Mouse (Mus musculus) kidney, adult 2 months (tissue): Measurements from ENCODE around the gene Ddhd1. TPM values are rescaled to one million over a fixed set of nuclear protein-coding genes. Genes with fewer than 3 reads are reported as not detected.

Experiments used
- DNase-seq: peaks from one replicate; pipeline ENCODE4 v3.0.0; 2021
- H3K27ac ChIP-seq: fragments of 200-500 bp; 2 replicates; pipeline ENCODE4 v1.5.1; 2012; ENCODE audit warnings: low read depth, low read length, control low read depth, inconsistent platforms; ENCODE audit not compliant: insufficient read depth
- H3K27me3 ChIP-seq: fragments of 200-500 bp; replicated peaks from 2 replicates; pipeline ENCODE4 v1.6.1; 2012; ENCODE audit warnings: mild to moderate bottlenecking, moderate library complexity, low read length, inconsistent platforms; ENCODE audit not compliant: control insufficient read depth, insufficient read depth
- H3K36me3 ChIP-seq: fragments of 200-500 bp; 2 replicates; pipeline ENCODE4 v1.6.1; 2012; ENCODE audit warnings: mild to moderate bottlenecking, moderate library complexity, low read length, inconsistent platforms; ENCODE audit not compliant: control insufficient read depth, insufficient read depth
- H3K4me1 ChIP-seq: fragments of 200-500 bp; 2 replicates; pipeline ENCODE4 v1.6.1; 2011; ENCODE audit warnings: low read length; ENCODE audit not compliant: control insufficient read depth, insufficient read depth
- H3K4me3 ChIP-seq: fragments of 200-500 bp; 2 replicates; pipeline ENCODE4 v1.5.1; 2011; ENCODE audit warnings: mild to moderate bottlenecking, low read depth, low read length, control low read depth; ENCODE audit not compliant: insufficient read depth
- CTCF ChIP-seq: fragments of 200-500 bp; conservative IDR thresholded peaks from 2 replicates; pipeline ENCODE4 v1.5.1; 2011; ENCODE audit warnings: low read depth, mild to moderate bottlenecking, control low read depth, low read length, moderate library complexity, mixed read lengths; ENCODE audit not compliant: insufficient read depth, insufficient read length
- POLR2A ChIP-seq: fragments of 200-500 bp; IDR thresholded peaks from one replicate; pipeline ENCODE4 v1.6.1; 2011; ENCODE audit warnings: low read depth, low read length, control low read depth
- WGBS: fragments of 180-500 bp; shearing (Covaris S2); methylation state at CpG from one replicate; pipeline ENCODE4 v1.1.7; 2018; 5-methylcytosine and 5-hydroxymethylcytosine counted together
- polyA plus RNA-seq: library from polyadenylated mRNA; depleted of rRNA; stranded (reverse); fragments of >200 nt; gene quantifications from 2 replicates; pipeline ENCODE4 v1.2.3, GENCODE M21; 2012

Ddhd1 gene
- polyA plus RNA-seq, 1 experiment = 10.7 TPM

GRCm38 (mm10) chr14:45690520-45691246 lies 32.7 kb upstream of the Ddhd1 start:
- Histone ChIP-seq H3K27me3 (no peaks in the 10 kb centered on the region), H3K4me1 (peaks cover 4% of the 10 kb centered on the region; the same call in 1 of the 2 replicates), H3K4me3 (peak overlapping the region; percentile 57), H3K36me3 (no peaks in the 10 kb centered on the region), H3K27ac (peak overlapping the region; percentile 45)
- peak; percentile 73 for DNase-seq
- TF ChIP-seq POLR2A (no peak), CTCF (peak; percentile 49)
- 2% methylated on average over 16 of the region's 16 CpGs for WGBS

GRCm38 (mm10) chr14:45685313-45685712 lies 27.4 kb upstream of the Ddhd1 start:
- Histone ChIP-seq H3K4me1 (no peaks in the 10 kb centered on the region), H3K36me3 (no peaks in the 10 kb centered on the region), H3K27me3 (no peaks in the 10 kb centered on the region), H3K4me3 (no peak overlapping the region), H3K27ac (no peak overlapping the region)
- WGBS = 80% methylated on average over 2 of the region's 2 CpGs
- no peak for DNase-seq
- no peak for TF ChIP-seq CTCF
- no peak for TF ChIP-seq POLR2A

- Histone ChIP-seq H3K4me1 (no peaks in the 10 kb centered on the region), H3K27me3 (no peaks in the 10 kb centered on the region), H3K4me3 (no peak overlapping the region), H3K27ac (no peak overlapping the region), H3K36me3 (no peaks in the 10 kb centered on the region)
- TF ChIP-seq POLR2A (no peak), CTCF (no peak)
- no peak for DNase-seq
- 51% methylated on average over 6 of the region's 6 CpGs for WGBS
These were observed 18.8 kb upstream of the Ddhd1 start for GRCm38 (mm10) chr14:45676722-45677121.

- Histone ChIP-seq H3K4me3 (no peak overlapping the region), H3K36me3 (no peaks in the 10 kb centered on the region), H3K27ac (no peak overlapping the region), H3K4me1 (no peaks in the 10 kb centered on the region), H3K27me3 (no peaks in the 10 kb centered on the region)
- DNase-seq = no peak
- 70% methylated on average over 4 of the region's 4 CpGs for WGBS
- TF ChIP-seq CTCF (no peak), POLR2A (no peak)
These were observed 10.4 kb upstream of the Ddhd1 start for GRCm38 (mm10) chr14:45668325-45668724.

- no peak overlapping the region for H3K4me3 ChIP-seq
- 68% methylated on average over 2 of the region's 2 CpGs for WGBS
- no peak overlapping the region for H3K27ac ChIP-seq
- no peaks in the 10 kb centered on the region for H3K36me3 ChIP-seq
- no peak for DNase-seq
- H3K27me3 ChIP-seq = no peaks in the 10 kb centered on the region
- no peak for TF ChIP-seq CTCF
- no peak for TF ChIP-seq POLR2A
- no peaks in the 10 kb centered on the region for H3K4me1 ChIP-seq
These were observed 9.3 kb upstream of the Ddhd1 start for GRCm38 (mm10) chr14:45667231-45667630.

GRCm38 (mm10) chr14:45661575-45661974 lies 3.6 kb upstream of the Ddhd1 start:
- TF ChIP-seq CTCF (no peak), POLR2A (no peak)
- 41% methylated on average over 5 of the region's 5 CpGs for WGBS

GRCm38 (mm10) chr14:45660315-45660714 lies 2.4 kb upstream of the Ddhd1 start:
- Histone ChIP-seq H3K27me3 (no peaks in the 10 kb centered on the region), H3K27ac (no peak overlapping the region), H3K4me1 (peaks cover 6% of the 10 kb centered on the region; the same call in 1 of the 2 replicates), H3K4me3 (no peak overlapping the region), H3K36me3 (no peaks in the 10 kb centered on the region)
- WGBS = 86% methylated on average over 1 of the region's 1 CpGs
- DNase-seq = no peak
- TF ChIP-seq POLR2A (no peak), CTCF (no peak)

More at GRCm38 (mm10) chr14:45661575-45661974, 3.6 kb upstream of the Ddhd1 start:
- DNase-seq = no peak
- H3K27me3 ChIP-seq = no peaks in the 10 kb centered on the region
- H3K4me1 ChIP-seq = peaks cover 4% of the 10 kb centered on the region; the same call in 1 of the 2 replicates
- H3K27ac ChIP-seq = no peak overlapping the region
- H3K36me3 ChIP-seq = no peaks in the 10 kb centered on the region
- H3K4me3 ChIP-seq = no peak overlapping the region
